In genomic region chr12:85007021-85007420, GRCm38 (mm10) we compare ENCODE assay signal across 32 mouse cellular contexts.
"Had no signal": no experiment of that assay in that cellular context is flagged by ENCODE, and none has a peak within 500 bp of the region (broad histone marks: within the 10 kb centered on the region; RNA-seq: fewer than 3 reads in every experiment).

No protein-coding gene starts in this region.

- ATAC-seq: liver, embryonic 12.5 days; liver, postnatal 0 days; lung, postnatal 0 days; midbrain, embryonic 13.5 days; midbrain, embryonic 15.5 days; midbrain, embryonic 16.5 days had no signal

- H3K4me3 ChIP-seq: limb, embryonic 10.5 days; limb, embryonic 12.5 days; limb, embryonic 13.5 days; limb, embryonic 15.5 days; liver, embryonic 12.5 days; liver, embryonic 13.5 days; liver, embryonic 15.5 days; lung, embryonic 15.5 days; megakaryocyte, embryonic 14.5 days; midbrain, embryonic 10.5 days; midbrain, embryonic 12.5 days; midbrain, embryonic 13.5 days; midbrain, embryonic 15.5 days; myocyte; neural tube, embryonic 12.5 days; neural tube, embryonic 13.5 days had no signal

- H3K27ac ChIP-seq: limb, embryonic 10.5 days; limb, embryonic 12.5 days; limb, embryonic 13.5 days; limb, embryonic 15.5 days; liver, embryonic 12.5 days; liver, embryonic 13.5 days; liver, embryonic 14.5 days; liver, embryonic 15.5 days; lung, embryonic 15.5 days; macrophage; midbrain, embryonic 10.5 days; midbrain, embryonic 12.5 days; midbrain, embryonic 13.5 days; midbrain, embryonic 15.5 days; neural tube, embryonic 12.5 days; neural tube, embryonic 13.5 days had no signal

- DNase-seq: left cerebral cortex, postnatal 4 days; liver; liver, embryonic 13.5 days; liver, postnatal 0 days; lung, adult 18-20 months; lung, adult 2 months; lung, embryonic 14.5 days; lung, postnatal 10 days; lung, postnatal 14 days; lung, postnatal 36 days; lung, postnatal 4 days; midbrain, embryonic 14.5 days had no signal

- H3K4me2 ChIP-seq: limb, embryonic 12.5 days; limb, embryonic 13.5 days; limb, embryonic 15.5 days; liver, embryonic 12.5 days; liver, embryonic 13.5 days; liver, embryonic 15.5 days; lung, embryonic 14.5 days; lung, embryonic 15.5 days; midbrain, embryonic 11.5 days; midbrain, embryonic 12.5 days; midbrain, embryonic 13.5 days; midbrain, embryonic 15.5 days; neural tube, embryonic 12.5 days; neural tube, embryonic 13.5 days had no signal

- H3K27me3 ChIP-seq: limb, embryonic 12.5 days; limb, embryonic 13.5 days; limb, embryonic 15.5 days; liver, embryonic 12.5 days; liver, embryonic 13.5 days; liver, embryonic 15.5 days; lung, embryonic 15.5 days; megakaryocyte, embryonic 14.5 days; midbrain, embryonic 12.5 days; midbrain, embryonic 13.5 days; midbrain, embryonic 15.5 days; neural tube, embryonic 12.5 days; neural tube, embryonic 13.5 days had no signal

- H3K9me3 ChIP-seq: limb, embryonic 10.5 days; limb, embryonic 15.5 days; liver, embryonic 13.5 days; liver, embryonic 15.5 days; megakaryocyte, embryonic 14.5 days; midbrain, embryonic 12.5 days; midbrain, embryonic 13.5 days; midbrain, embryonic 15.5 days; neural tube, embryonic 12.5 days had no signal

- H3K9ac ChIP-seq: limb, embryonic 12.5 days; limb, embryonic 13.5 days; limb, embryonic 15.5 days; liver, embryonic 12.5 days; liver, embryonic 13.5 days; liver, embryonic 14.5 days; liver, embryonic 15.5 days; liver, postnatal 0 days; lung, embryonic 14.5 days; lung, embryonic 15.5 days; midbrain, embryonic 12.5 days; midbrain, embryonic 13.5 days; midbrain, embryonic 15.5 days; neural tube, embryonic 12.5 days; neural tube, embryonic 13.5 days had no signal

- H3K4me1 ChIP-seq: limb, embryonic 10.5 days; limb, embryonic 12.5 days; limb, embryonic 13.5 days; limb, embryonic 15.5 days; lung, embryonic 15.5 days; midbrain, embryonic 10.5 days; midbrain, embryonic 12.5 days; midbrain, embryonic 13.5 days; midbrain, embryonic 15.5 days; neural tube, embryonic 12.5 days; neural tube, embryonic 13.5 days had no signal
